ENCODE assay signal across 18 mouse cellular contexts in the genomic region with DNA sequence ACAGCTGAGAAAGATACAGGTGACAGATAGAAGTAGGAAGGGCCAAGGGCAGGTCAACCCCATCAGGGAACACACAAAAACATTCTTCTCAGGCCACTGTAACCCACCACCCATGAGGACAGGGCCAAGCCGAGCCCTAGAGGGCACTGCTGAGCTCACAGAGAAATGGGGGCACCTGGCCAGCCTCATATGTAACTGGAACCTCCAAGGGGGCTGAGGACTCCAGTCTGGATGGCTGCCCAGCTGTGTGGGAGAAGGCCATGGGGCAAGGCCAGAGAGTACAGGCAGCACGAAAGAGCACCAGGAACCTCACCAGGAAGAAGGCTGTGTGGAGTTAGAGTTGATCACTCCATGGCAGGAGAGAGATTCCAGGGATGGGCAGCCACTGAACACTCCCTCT.
A peak's percentile ranks its signal among the peaks of the same experiment; 100 is the strongest.
DNase-seq lines count a peak whose midpoint lies in the region; TF ChIP-seq lines count a peak whose summit lies in the region.
"Had no signal": no experiment of that assay in that cellular context is flagged by ENCODE, and none has a peak within 500 bp of the region (broad histone marks: within the 10 kb centered on the region; RNA-seq: fewer than 3 reads in every experiment).

No protein-coding gene starts in this region.

- peak; percentile 38 for TF ChIP-seq CTCF in layer of hippocampus, adult 2 months (conservative IDR thresholded peaks at IDR 0.05)

- DNase-seq in adrenal gland, postnatal 14 days: peak; percentile 6
- DNase-seq in adrenal gland, postnatal 36 days: no peak
- peak; percentile 51 to 57 for DNase-seq in cerebellum, postnatal 10 days
- no peak for DNase-seq in cerebellum, adult 11 months
- no peak for DNase-seq in layer of hippocampus, adult 2 months (ENCODE audit: low spot score in 2 of 2)
- DNase-seq in layer of hippocampus, adult 9-10 months (ENCODE audit: low spot score): no peak
- DNase-seq in NIH3T3 (ENCODE audit: low read depth): peak; percentile 4
- DNase-seq: adrenal gland, postnatal 10 days; B cell, adult 2 months; heart, adult 18-20 months; heart, postnatal 10 days; heart, postnatal 4 days; kidney, adult 18-20 months had no signal

- no peak overlapping the region for H3K4me3 ChIP-seq in layer of hippocampus, adult 2 months
- H3K4me3 ChIP-seq: embryonic facial prominence, embryonic 13.5 days; forebrain, embryonic 12.5 days; heart, embryonic 10.5 days; hindbrain, embryonic 12.5 days; intestine, embryonic 15.5 days had no signal

- H3K27ac ChIP-seq in layer of hippocampus, adult 2 months: no peak overlapping the region
- H3K27ac ChIP-seq: embryonic facial prominence, embryonic 13.5 days; forebrain, embryonic 12.5 days; heart, embryonic 10.5 days; hindbrain, embryonic 12.5 days; intestine, embryonic 15.5 days had no signal

Comparison
In these comparisons a context has a peak if more than half of its experiments do, and no peak if none do; other contexts are left out.
1. DNase-seq: peak in adrenal gland, postnatal 14 days (single experiment), cerebellum, postnatal 10 days (2 of 2) and NIH3T3 (single experiment); none in adrenal gland, postnatal 36 days (0 of 2), cerebellum, adult 11 months (single experiment), layer of hippocampus, adult 2 months (0 of 2) and layer of hippocampus, adult 9-10 months (single experiment).